Mouse (Mus musculus): ENCODE measurements around the gene Pdk1. TPM values are rescaled to one million over a fixed set of nuclear protein-coding genes. Genes with fewer than 3 reads are reported as not detected.
"Not testable (repeated sequence)": the region's sequence is repeated elsewhere in the genome, so short reads cannot be mapped to it uniquely, and the experiment has no call there.

The Pdk1 gene
- polyA plus RNA-seq (2016; fragmentation: Nextera tagmentation; extraction: Ambion mirVana): 45.4 and 46.8 TPM in 2 replicates

DNA sequence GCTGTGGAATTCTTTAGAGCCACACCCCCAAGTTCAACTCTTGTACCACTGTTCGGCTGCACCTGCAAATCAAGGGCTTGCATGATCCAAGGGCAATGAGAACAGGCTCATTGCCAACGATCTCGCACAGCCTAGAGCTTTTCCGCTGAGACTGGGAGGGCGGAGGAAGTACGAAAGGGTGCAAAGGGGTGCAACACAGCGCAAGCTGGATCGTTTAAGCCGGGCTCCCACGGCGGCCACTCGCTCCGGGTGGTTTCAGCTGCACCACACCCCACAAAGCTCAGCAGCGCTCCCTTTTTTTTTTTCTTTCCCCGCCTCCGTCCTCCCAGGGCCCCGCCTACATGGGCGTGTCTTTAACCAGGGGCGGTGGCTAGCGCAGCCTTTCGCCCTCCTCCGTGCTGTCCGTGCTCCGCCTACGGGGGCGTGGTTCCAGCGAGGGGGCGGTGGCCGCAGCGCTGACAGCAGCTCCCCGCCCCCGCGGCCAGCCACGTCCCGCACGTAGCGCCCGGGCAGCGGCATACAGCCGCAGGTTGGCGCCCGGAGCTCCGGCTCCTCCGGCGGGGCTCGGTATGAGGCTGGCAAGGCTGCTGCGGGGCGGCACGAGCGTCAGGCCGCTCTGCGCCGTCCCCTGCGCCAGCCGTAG is at the start of gene Pdk1:
Pdk1 (plus strand) TSS at position 424 of the 643 bp plus-strand sequence.
- WGBS: under 1% methylated on average over 55 of the region's 55 CpGs
- peak within 1 kb of the TSS; percentile 91 for H3K4me3 ChIP-seq
- H3K36me3 ChIP-seq: peaks cover 2% of the 10 kb centered on the region; the same call in 1 of the 2 replicates
- peak within 1 kb of the TSS; percentile 94 for H3K27ac ChIP-seq
- H3K4me1 ChIP-seq: peaks cover 26% of the 10 kb centered on the region
- H3K27me3 ChIP-seq (ENCODE audit: low read depth, poor library complexity, severe bottlenecking): no peaks in the 10 kb centered on the region
- DNase-seq (ENCODE audit: low spot score): peak; percentile 97
- no peaks in the 10 kb centered on the region for H3K9me3 ChIP-seq (replicated peaks)

GRCm38 (mm10) chr2:71824146-71824545 is 48.9 kb upstream of the Pdk1 start:
- no peaks in the 10 kb centered on the region for H3K9me3 ChIP-seq (replicated peaks)
- H3K4me1 ChIP-seq: peaks cover 3% of the 10 kb centered on the region; the same call in 1 of the 2 replicates
- no peaks in the 10 kb centered on the region for H3K27me3 ChIP-seq (ENCODE audit: low read depth, poor library complexity, severe bottlenecking)
- 77% methylated on average over 13 of the region's 13 CpGs for WGBS
- no peak overlapping the region for H3K4me3 ChIP-seq
- no peak overlapping the region for H3K27ac ChIP-seq
- DNase-seq (ENCODE audit: low spot score): no peak
- H3K36me3 ChIP-seq: no peaks in the 10 kb centered on the region; the same call in 1 of the 2 replicates

DNA sequence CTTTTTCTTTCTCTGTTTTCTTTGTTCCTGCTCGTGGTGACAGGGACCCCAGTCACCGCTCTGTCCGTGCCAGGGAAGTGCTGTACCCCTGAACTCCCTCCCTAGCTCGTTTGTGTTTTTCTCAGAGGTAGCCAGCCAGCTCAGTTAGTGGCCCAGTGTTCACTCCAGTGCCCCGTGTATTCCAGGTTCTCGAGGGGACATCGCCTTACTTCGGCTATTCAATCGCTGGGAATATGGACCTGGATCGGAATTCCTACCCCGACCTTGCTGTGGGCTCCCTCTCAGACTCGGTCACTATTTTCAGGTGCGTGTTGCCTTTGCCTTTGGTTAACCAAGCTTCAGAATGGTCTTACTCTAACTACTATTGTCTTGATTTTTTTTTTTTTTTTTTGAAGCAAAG is 45.3 kb upstream of the Pdk1 start:
- H3K36me3 ChIP-seq: no peaks in the 10 kb centered on the region
- WGBS: 81% methylated on average over 13 of the region's 13 CpGs
- DNase-seq (ENCODE audit: low spot score): no peak
- no peaks in the 10 kb centered on the region for H3K9me3 ChIP-seq (replicated peaks)
- H3K27me3 ChIP-seq (ENCODE audit: low read depth, poor library complexity, severe bottlenecking): no peaks in the 10 kb centered on the region
- peaks cover 3% of the 10 kb centered on the region; the same call in 1 of the 2 replicates for H3K4me1 ChIP-seq
- H3K27ac ChIP-seq: no peak overlapping the region
- H3K4me3 ChIP-seq: no peak overlapping the region

DNA sequence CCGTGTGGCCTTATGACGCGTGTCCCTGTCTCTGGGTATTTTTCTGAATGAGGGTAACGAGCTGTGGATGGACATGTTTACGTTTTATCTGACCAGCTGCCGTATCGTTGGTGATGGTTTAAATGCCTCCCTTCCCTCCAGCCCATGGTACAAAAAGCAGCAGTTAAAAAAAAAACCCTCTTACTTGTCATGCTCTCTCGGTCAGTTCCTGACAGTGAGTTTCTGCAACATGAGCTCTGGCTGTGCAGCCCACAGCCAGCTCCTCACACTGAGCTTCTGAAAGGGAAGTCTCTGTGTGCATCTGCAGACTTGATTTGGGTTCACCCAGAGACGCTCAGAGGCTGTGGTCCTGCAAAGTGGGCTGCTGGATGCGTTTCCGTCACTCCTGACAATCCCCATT is 44.1 kb upstream of the Pdk1 start:
- Histone ChIP-seq H3K27me3 (ENCODE audit: low read depth, poor library complexity, severe bottlenecking) (no peaks in the 10 kb centered on the region), H3K9me3 (replicated peaks) (no peaks in the 10 kb centered on the region), H3K4me3 (no peak overlapping the region), H3K27ac (no peak overlapping the region), H3K36me3 (no peaks in the 10 kb centered on the region), H3K4me1 (peaks cover 3% of the 10 kb centered on the region; the same call in 1 of the 2 replicates)
- no peak for DNase-seq (ENCODE audit: low spot score)
- WGBS: 70% methylated on average over 11 of the region's 11 CpGs

- WGBS: 82% methylated on average over 6 of the region's 6 CpGs
- no peak for DNase-seq (ENCODE audit: low spot score)
These were observed 39.4 kb upstream of the Pdk1 start for GRCm38 (mm10) chr2:71833626-71834025.

GRCm38 (mm10) chr2:71834371-71834770 is 38.7 kb upstream of the Pdk1 start:
- H3K27me3 ChIP-seq (ENCODE audit: low read depth, poor library complexity, severe bottlenecking): no peaks in the 10 kb centered on the region
- WGBS: 85% methylated on average over 7 of the region's 7 CpGs
- H3K36me3 ChIP-seq: no peaks in the 10 kb centered on the region
- H3K4me1 ChIP-seq: peaks cover 19% of the 10 kb centered on the region
- DNase-seq (ENCODE audit: low spot score): no peak
- H3K4me3 ChIP-seq: no peak overlapping the region
- H3K27ac ChIP-seq: no peak overlapping the region
- H3K9me3 ChIP-seq (replicated peaks): no peaks in the 10 kb centered on the region

More at GRCm38 (mm10) chr2:71833626-71834025, 39.4 kb upstream of the Pdk1 start:
- Histone ChIP-seq H3K36me3 (no peaks in the 10 kb centered on the region), H3K27ac (no peak overlapping the region), H3K4me3 (no peak overlapping the region), H3K9me3 (replicated peaks) (no peaks in the 10 kb centered on the region), H3K27me3 (ENCODE audit: low read depth, poor library complexity, severe bottlenecking) (no peaks in the 10 kb centered on the region), H3K4me1 (peaks cover 18% of the 10 kb centered on the region)

- Histone ChIP-seq H3K27ac (no peak overlapping the region), H3K9me3 (replicated peaks) (no peaks in the 10 kb centered on the region), H3K4me1 (peaks cover 19% of the 10 kb centered on the region), H3K27me3 (ENCODE audit: low read depth, poor library complexity, severe bottlenecking) (no peaks in the 10 kb centered on the region), H3K36me3 (no peaks in the 10 kb centered on the region), H3K4me3 (no peak overlapping the region)
- WGBS: 79% methylated on average over 8 of the region's 8 CpGs
- DNase-seq (ENCODE audit: low spot score): no peak
These were observed 37.5 kb upstream of the Pdk1 start for GRCm38 (mm10) chr2:71835556-71835955.

DNA sequence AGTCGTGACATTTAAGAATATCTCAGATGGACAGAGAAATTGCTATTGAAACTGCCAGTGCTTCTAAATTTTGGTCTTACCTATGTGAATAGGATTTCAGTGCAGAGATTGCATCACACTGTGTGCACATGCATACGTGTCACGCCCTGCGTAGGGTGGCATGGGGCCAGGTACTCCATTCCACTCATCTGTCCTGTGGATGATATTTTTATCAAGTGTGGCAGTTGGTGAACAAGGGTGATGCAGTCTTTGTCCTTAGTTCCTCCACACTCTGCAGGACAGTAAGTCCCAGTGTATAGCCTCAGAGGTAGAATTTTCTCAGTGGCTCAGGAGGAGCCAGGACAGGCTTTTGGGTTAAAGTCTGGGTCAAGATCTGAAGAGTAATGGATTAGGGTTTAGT is 36.8 kb upstream of the Pdk1 start:
- Histone ChIP-seq H3K4me1 (peaks cover 19% of the 10 kb centered on the region), H3K9me3 (replicated peaks) (no peaks in the 10 kb centered on the region), H3K4me3 (no peak overlapping the region), H3K27ac (no peak overlapping the region), H3K36me3 (no peaks in the 10 kb centered on the region; the same call in 1 of the 2 replicates), H3K27me3 (ENCODE audit: low read depth, poor library complexity, severe bottlenecking) (no peaks in the 10 kb centered on the region)
- WGBS: 90% methylated on average over 4 of the region's 4 CpGs
- no peak for DNase-seq (ENCODE audit: low spot score)

DNA sequence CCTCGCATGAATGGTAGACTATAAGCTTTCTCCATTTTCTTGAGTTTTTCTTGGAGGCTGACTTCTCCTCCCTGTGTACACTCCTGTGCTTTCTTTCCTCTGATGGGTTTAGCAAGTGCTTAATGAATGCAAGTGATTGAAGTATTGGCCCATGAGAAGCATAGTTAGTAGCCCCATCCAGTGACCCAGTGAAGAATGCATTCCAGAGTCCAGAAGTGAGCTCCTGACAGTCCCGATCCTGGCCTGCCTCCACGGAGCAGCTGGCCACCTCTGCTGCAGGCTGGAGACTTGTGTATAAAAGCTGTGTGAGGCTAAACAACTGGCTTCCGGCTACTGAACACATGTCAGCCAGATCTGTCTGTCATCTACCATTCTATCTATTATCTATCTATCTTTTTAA is 35.8 kb upstream of the Pdk1 start:
- Histone ChIP-seq H3K27me3 (ENCODE audit: low read depth, poor library complexity, severe bottlenecking) (no peaks in the 10 kb centered on the region), H3K4me1 (peaks cover 19% of the 10 kb centered on the region), H3K9me3 (replicated peaks) (no peaks in the 10 kb centered on the region), H3K4me3 (no peak overlapping the region), H3K27ac (no peak overlapping the region), H3K36me3 (no peaks in the 10 kb centered on the region; the same call in 1 of the 2 replicates)
- 83% methylated on average over 4 of the region's 4 CpGs for WGBS
- no peak for DNase-seq (ENCODE audit: low spot score)

DNA sequence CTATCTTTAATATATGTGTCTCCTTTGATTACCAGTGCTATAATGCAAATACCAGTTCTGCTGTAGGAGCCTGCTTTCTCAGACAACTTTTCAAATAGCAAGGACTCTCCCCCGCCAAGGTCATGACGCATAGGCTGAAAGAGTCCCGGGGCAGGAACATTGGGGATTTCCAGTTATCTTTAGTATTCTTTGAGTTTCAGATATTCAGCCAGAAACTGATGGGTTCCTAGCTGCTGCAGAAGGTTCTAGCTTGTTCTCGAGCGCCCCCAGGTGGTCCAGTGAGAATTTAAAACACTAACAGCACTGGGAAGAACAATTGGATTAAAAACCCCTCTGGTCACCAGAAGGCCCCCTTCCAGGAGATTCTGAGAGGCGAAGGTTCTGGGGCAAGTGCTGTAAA is 35.2 kb upstream of the Pdk1 start:
- H3K27me3 ChIP-seq (ENCODE audit: low read depth, poor library complexity, severe bottlenecking): no peaks in the 10 kb centered on the region
- DNase-seq (ENCODE audit: low spot score): peak; percentile 84
- no peaks in the 10 kb centered on the region; the same call in 1 of the 2 replicates for H3K36me3 ChIP-seq
- 48% methylated on average over 6 of the region's 6 CpGs for WGBS
- no peak overlapping the region for H3K27ac ChIP-seq
- H3K4me3 ChIP-seq: no peak overlapping the region
- peaks cover 19% of the 10 kb centered on the region for H3K4me1 ChIP-seq
- H3K9me3 ChIP-seq (replicated peaks): no peaks in the 10 kb centered on the region

DNA sequence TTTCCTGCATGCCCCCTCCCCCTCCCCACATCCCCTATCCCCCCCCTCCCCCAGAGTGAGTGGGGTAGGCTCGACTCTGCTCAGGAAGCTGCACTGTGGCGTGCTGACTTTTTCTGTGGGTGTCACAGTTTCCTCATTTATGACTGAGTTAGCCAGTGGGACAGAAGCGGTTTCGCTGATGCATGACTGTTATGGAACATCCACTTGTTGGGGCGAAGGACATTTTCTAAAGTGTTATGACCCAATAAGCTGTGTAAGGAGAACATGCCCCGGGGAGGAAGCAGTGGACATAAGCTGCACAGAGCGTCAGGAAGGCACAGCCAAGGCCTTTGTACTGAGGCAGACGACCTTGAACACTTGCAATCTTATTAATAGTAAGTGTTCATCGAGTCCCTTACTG is 29.7 kb upstream of the Pdk1 start:
- DNase-seq (ENCODE audit: low spot score): no peak
- Histone ChIP-seq H3K27ac (no peak overlapping the region), H3K27me3 (ENCODE audit: low read depth, poor library complexity, severe bottlenecking) (no peaks in the 10 kb centered on the region), H3K4me3 (no peak overlapping the region), H3K4me1 (peaks cover 5% of the 10 kb centered on the region), H3K9me3 (replicated peaks) (no peaks in the 10 kb centered on the region), H3K36me3 (peaks cover 5% of the 10 kb centered on the region; the same call in 1 of the 2 replicates)
- WGBS: 84% methylated on average over 9 of the region's 9 CpGs

DNA sequence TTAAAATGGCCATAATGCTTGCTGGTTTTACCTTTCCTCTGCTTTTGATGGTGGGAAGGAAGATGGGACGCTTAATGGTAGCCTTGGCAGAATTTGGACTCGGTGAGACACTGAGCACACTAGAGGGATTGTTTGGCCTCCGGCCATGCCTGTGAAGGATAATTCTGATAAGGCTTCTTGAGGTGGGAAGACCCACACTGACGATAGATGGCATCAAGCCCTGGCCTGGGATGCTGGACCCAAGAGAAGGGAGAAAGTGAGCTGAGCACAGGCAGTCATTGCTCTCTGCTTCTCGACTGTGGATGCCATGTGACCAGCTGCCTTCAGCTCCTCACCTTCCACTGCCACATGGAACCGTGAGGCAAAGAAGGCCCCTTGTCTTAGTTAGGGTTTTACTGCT is 28.1 kb upstream of the Pdk1 start:
- Histone ChIP-seq H3K27me3 (ENCODE audit: low read depth, poor library complexity, severe bottlenecking) (no peaks in the 10 kb centered on the region), H3K36me3 (peaks cover 5% of the 10 kb centered on the region; the same call in 1 of the 2 replicates), H3K27ac (no peak overlapping the region), H3K9me3 (replicated peaks) (no peaks in the 10 kb centered on the region), H3K4me1 (no peaks in the 10 kb centered on the region), H3K4me3 (no peak overlapping the region)
- 94% methylated on average over 6 of the region's 6 CpGs for WGBS
- no peak for DNase-seq (ENCODE audit: low spot score)

DNA sequence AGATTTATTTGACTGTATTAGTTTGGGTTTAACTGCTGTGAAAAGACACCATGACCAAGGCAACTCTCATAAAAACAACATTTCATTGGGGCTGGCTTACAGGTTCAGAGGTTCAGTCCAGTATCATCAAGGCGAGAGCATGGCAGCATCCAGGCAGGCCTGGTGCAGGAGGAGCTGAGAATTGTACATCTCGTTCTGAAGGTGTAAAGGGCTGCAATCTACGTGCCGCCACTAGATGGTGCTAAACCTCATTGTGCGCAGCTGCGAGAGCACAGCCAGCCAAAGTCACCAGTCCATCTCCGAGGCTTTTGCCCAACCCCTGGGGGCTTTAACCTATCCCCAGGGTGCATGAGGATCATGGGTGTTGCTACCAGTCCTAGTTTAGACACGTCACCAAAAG is 20.9 kb upstream of the Pdk1 start:
- not testable (repeated sequence) for H3K9me3 ChIP-seq (replicated peaks); DNase-seq (ENCODE audit: low spot score); H3K36me3 ChIP-seq; H3K27ac ChIP-seq; H3K4me1 ChIP-seq; H3K4me3 ChIP-seq; H3K27me3 ChIP-seq (ENCODE audit: low read depth, poor library complexity, severe bottlenecking)
- 4% methylated on average over 7 of the region's 8 CpGs for WGBS

DNA sequence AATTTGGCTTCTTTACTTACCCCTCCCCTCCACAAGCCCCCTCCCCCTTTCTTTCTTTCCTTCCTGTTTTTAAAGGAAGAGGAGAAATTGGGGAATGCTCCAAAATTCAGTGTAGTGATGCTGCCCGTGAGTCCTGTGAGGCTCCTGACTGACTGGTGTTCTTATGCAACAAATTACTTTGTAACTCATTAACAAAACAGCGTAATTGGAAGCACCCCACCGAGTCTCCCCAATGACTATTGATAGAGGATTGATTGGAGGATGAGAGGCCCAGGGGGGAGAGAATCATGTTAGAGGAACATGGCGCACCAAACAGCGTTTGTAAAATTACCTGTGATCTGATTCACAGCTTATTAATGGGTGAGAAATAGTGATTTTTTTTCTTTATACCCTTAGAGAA is 17.9 kb upstream of the Pdk1 start:
- Histone ChIP-seq H3K27ac (no peak overlapping the region), H3K9me3 (replicated peaks) (no peaks in the 10 kb centered on the region), H3K36me3 (no peaks in the 10 kb centered on the region), H3K4me1 (no peaks in the 10 kb centered on the region), H3K27me3 (ENCODE audit: low read depth, poor library complexity, severe bottlenecking) (no peaks in the 10 kb centered on the region), H3K4me3 (no peak overlapping the region)
- WGBS: 74% methylated on average over 5 of the region's 5 CpGs
- no peak for DNase-seq (ENCODE audit: low spot score)

Data from limb, embryonic 10.5 days (tissue).